Mouse (Mus musculus) kidney, adult 2 months (tissue): ENCODE data around the gene Pitpna. TPM values are rescaled to one million over a fixed set of nuclear protein-coding genes. Genes with fewer than 3 reads are reported as not detected.

Experiments
- DNase-seq: peaks from one replicate; pipeline ENCODE4 v3.0.0; 2021
- H3K27ac ChIP-seq: fragments of 200-500 bp; 2 replicates; pipeline ENCODE4 v1.5.1; 2012; ENCODE audit warnings: low read depth, low read length, control low read depth, inconsistent platforms; ENCODE audit not compliant: insufficient read depth
- H3K27me3 ChIP-seq: fragments of 200-500 bp; replicated peaks from 2 replicates; pipeline ENCODE4 v1.6.1; 2012; ENCODE audit warnings: mild to moderate bottlenecking, moderate library complexity, low read length, inconsistent platforms; ENCODE audit not compliant: control insufficient read depth, insufficient read depth
- H3K36me3 ChIP-seq: fragments of 200-500 bp; 2 replicates; pipeline ENCODE4 v1.6.1; 2012; ENCODE audit warnings: mild to moderate bottlenecking, moderate library complexity, low read length, inconsistent platforms; ENCODE audit not compliant: control insufficient read depth, insufficient read depth
- H3K4me1 ChIP-seq: fragments of 200-500 bp; 2 replicates; pipeline ENCODE4 v1.6.1; 2011; ENCODE audit warnings: low read length; ENCODE audit not compliant: control insufficient read depth, insufficient read depth
- H3K4me3 ChIP-seq: fragments of 200-500 bp; 2 replicates; pipeline ENCODE4 v1.5.1; 2011; ENCODE audit warnings: mild to moderate bottlenecking, low read depth, low read length, control low read depth; ENCODE audit not compliant: insufficient read depth
- CTCF ChIP-seq: fragments of 200-500 bp; conservative IDR thresholded peaks from 2 replicates; pipeline ENCODE4 v1.5.1; 2011; ENCODE audit warnings: low read depth, mild to moderate bottlenecking, control low read depth, low read length, moderate library complexity, mixed read lengths; ENCODE audit not compliant: insufficient read depth, insufficient read length
- POLR2A ChIP-seq: fragments of 200-500 bp; IDR thresholded peaks from one replicate; pipeline ENCODE4 v1.6.1; 2011; ENCODE audit warnings: low read depth, low read length, control low read depth
- WGBS: fragments of 180-500 bp; shearing (Covaris S2); methylation state at CpG from one replicate; pipeline ENCODE4 v1.1.7; 2018; 5-methylcytosine and 5-hydroxymethylcytosine counted together
- polyA plus RNA-seq: library from polyadenylated mRNA; depleted of rRNA; stranded (reverse); fragments of >200 nt; gene quantifications from 2 replicates; pipeline ENCODE4 v1.2.3, GENCODE M21; 2012

The Pitpna gene
- polyA plus RNA-seq, 1 experiment: 60.3 TPM

- H3K4me3 ChIP-seq: no peak overlapping the region
Observed at GRCm38 (mm10) chr11:75572301-75572791, 15.6 kb upstream of the Pitpna start.

GRCm38 (mm10) chr11:75572854-75573650 lies 14.8 kb upstream of the Pitpna start:
- peak overlapping the region; percentile 12 for H3K27ac ChIP-seq
- WGBS: 22% methylated on average over 12 of the region's 12 CpGs
- TF ChIP-seq POLR2A (no peak), CTCF (peak; percentile 99)
- no peak overlapping the region for H3K4me3 ChIP-seq
- peaks cover 7% of the 10 kb centered on the region for H3K4me1 ChIP-seq
- DNase-seq: peak; percentile 94
- H3K36me3 ChIP-seq: no peaks in the 10 kb centered on the region; the same call in 1 of the 2 replicates
- H3K27me3 ChIP-seq: no peaks in the 10 kb centered on the region

More at GRCm38 (mm10) chr11:75572301-75572791, 15.6 kb upstream of the Pitpna start:
- 48% methylated on average over 10 of the region's 10 CpGs for WGBS
- Histone ChIP-seq H3K36me3 (no peaks in the 10 kb centered on the region; the same call in 1 of the 2 replicates), H3K27me3 (no peaks in the 10 kb centered on the region), H3K27ac (peak overlapping the region; percentile 12), H3K4me1 (peaks cover 7% of the 10 kb centered on the region)
- no peak for TF ChIP-seq POLR2A
- TF ChIP-seq CTCF: no peak
- DNase-seq: no peak

- H3K4me3 ChIP-seq: no peak overlapping the region
- no peaks in the 10 kb centered on the region; the same call in 1 of the 2 replicates for H3K4me1 ChIP-seq
- no peaks in the 10 kb centered on the region for H3K27me3 ChIP-seq
- no peaks in the 10 kb centered on the region; the same call in 1 of the 2 replicates for H3K36me3 ChIP-seq
- 92% methylated on average over 5 of the region's 5 CpGs for WGBS
- no peak for DNase-seq
- no peak overlapping the region for H3K27ac ChIP-seq
- TF ChIP-seq CTCF (no peak), POLR2A (no peak)
Observed at GRCm38 (mm10) chr11:75574378-75575123, 13.3 kb upstream of the Pitpna start.

GRCm38 (mm10) chr11:75575560-75576123 lies 12.3 kb upstream of the Pitpna start:
- H3K27ac ChIP-seq: no peak overlapping the region
- no peaks in the 10 kb centered on the region for H3K36me3 ChIP-seq
- no peaks in the 10 kb centered on the region; the same call in 1 of the 2 replicates for H3K4me1 ChIP-seq
- no peaks in the 10 kb centered on the region for H3K27me3 ChIP-seq
- H3K4me3 ChIP-seq: no peak overlapping the region
- no peak for DNase-seq
- TF ChIP-seq CTCF (no peak), POLR2A (no peak)
- 75% methylated on average over 9 of the region's 9 CpGs for WGBS

- DNase-seq: no peak
- H3K4me1 ChIP-seq: no peaks in the 10 kb centered on the region
- H3K27ac ChIP-seq: no peak overlapping the region
- no peak for TF ChIP-seq CTCF
- no peak for TF ChIP-seq POLR2A
- H3K27me3 ChIP-seq: no peaks in the 10 kb centered on the region
- 80% methylated on average over 5 of the region's 5 CpGs for WGBS
- H3K4me3 ChIP-seq: no peak overlapping the region
- H3K36me3 ChIP-seq: no peaks in the 10 kb centered on the region
Observed at GRCm38 (mm10) chr11:75578609-75579008, 9.3 kb upstream of the Pitpna start.

GRCm38 (mm10) chr11:75581495-75582149 lies 6.3 kb upstream of the Pitpna start:
- H3K36me3 ChIP-seq: no peaks in the 10 kb centered on the region
- no peak overlapping the region for H3K27ac ChIP-seq
- H3K4me1 ChIP-seq: no peaks in the 10 kb centered on the region
- H3K27me3 ChIP-seq: no peaks in the 10 kb centered on the region
- no peak overlapping the region for H3K4me3 ChIP-seq
- no peak for TF ChIP-seq CTCF
- TF ChIP-seq POLR2A: no peak
- 90% methylated on average over 7 of the region's 7 CpGs for WGBS
- no peak for DNase-seq
